Mouse (Mus musculus): ENCODE measurements around the gene Fam83b. TPM values are rescaled to one million over a fixed set of nuclear protein-coding genes. Genes with fewer than 3 reads are reported as not detected.
A peak's percentile ranks its signal among the peaks of the same experiment; 100 is the strongest.

Fam83b gene
- total RNA-seq (2014; rRNA removed; ENCODE audit: low replicate concordance) (not detected in 2 replicates), polyA plus RNA-seq (2015; fragmentation: Nextera tagmentation; extraction: Ambion mirVana) (0.04 and 0.05 TPM in 2 replicates)

DNA sequence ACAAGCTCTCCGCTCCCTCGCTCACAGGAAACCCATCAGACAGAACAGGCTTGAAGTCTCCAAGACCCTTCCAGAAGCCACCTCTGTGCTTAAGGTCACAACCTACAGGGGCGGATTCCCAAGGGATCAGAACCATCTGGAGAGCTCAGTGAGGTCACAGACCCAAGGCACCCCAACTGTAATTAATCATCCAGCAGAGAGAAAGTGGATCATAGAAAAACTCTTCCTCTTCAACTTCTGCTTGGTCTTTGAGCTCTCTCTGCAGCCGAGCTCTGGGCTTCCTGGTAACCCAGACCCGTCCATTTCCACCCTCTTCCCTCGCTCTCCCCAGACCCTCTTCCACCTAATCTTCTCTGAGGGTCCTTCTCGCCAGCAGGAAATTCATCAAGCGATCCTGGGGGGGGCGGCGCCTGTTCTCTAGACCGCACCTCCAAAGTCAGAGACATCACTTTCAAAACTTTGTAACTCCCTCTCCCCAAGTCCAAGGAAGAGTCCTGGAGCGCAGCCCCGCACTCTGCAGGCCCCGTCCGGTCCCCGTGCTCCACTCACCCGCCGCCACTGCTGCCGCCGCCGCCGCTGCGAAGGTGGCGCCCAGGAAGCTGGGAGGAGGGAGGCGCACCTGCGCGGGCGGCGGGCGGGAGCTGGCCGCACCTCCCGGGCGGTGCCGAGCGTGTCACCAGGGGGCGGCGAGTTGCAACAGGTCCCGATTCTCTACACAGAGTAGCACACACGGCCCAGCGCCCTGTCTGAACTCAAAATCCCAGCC, at the start of gene Fam83b:
Gene Fam83b, minus strand, starts transcription at position 602 of the 766 bp plus-strand sequence.
- no peak for ATAC-seq (ENCODE audit: insufficient read depth, low read depth)
- Histone ChIP-seq H3K27ac (ENCODE audit: low read depth) (no peak within 1 kb of the TSS), H3K4me3 (ENCODE audit: low read depth, low read length) (peak within 1 kb of the TSS; percentile 67), H3K4me2 (ENCODE audit: low read depth, low read length) (peak within 1 kb of the TSS; percentile 99), H3K9ac (replicated peaks; ENCODE audit: low read depth, low read length) (peak within 1 kb of the TSS; percentile 42; the same call in 1 of the 2 replicates), H3K4me1 (ENCODE audit: control insufficient read depth, insufficient read depth) (no peaks in the 10 kb centered on the region; the same call in 1 of the 2 replicates), H3K27me3 (ENCODE audit: control insufficient read depth, insufficient read depth, low read length) (no peaks in the 10 kb centered on the region), H3K9me3 (replicated peaks; ENCODE audit: control insufficient read depth, low read length) (no peaks in the 10 kb centered on the region), H3K36me3 (replicated peaks; ENCODE audit: control insufficient read depth, insufficient read depth, low read length) (no peaks in the 10 kb centered on the region)
- no peak for TF ChIP-seq CTCF (IDR thresholded peaks at IDR 0.05; ENCODE audit: low read depth)
- 4% methylated on average over 38 of the region's 40 CpGs for WGBS
- DNase-seq (ENCODE audit: low spot score) = peak; percentile 13

DNA sequence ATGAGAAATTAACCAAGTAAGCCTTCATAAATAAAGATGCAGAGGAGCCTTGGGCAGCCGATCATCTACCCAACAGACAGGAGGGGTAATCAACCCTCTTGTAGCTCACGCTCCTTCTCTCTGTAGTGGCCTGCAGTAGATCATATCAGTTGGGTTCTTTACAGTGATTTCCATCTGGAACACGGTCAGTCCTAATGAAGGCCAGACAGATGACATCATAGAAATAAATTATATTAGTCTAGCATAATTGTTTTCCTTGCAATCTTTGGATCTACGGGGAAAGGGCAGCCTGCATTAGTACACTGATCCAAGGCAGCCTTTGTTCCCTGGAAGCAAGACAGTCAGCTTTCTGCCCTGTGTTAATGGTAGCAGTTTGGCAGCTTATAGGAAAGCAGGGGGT, 47.2 kb upstream of the Fam83b start:
- 74% methylated on average over 4 of the region's 4 CpGs for whole genome bisulfite sequencing

DNA sequence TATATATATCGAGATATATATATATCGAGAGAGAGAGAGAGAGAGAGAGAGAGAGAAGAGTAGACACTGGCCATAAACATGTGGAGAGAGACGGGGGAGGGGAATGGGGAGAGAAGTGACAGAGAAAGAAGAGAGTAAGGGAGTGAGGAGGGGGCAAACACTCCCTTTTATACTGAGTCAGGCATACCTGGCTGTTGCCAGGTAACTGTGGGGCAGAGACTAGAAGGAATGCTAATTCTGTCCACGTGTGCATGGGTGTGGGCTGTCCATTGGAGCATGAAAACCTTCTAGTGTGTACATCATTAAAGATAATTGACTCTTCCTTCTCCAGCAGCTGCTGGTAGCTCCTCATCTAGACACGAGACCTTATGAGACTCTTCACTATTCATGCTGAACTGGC, 36.8 kb upstream of the Fam83b start:
- TF ChIP-seq EP300 (IDR thresholded peaks at IDR 0.05; ENCODE audit: low read depth) (no peak), CTCF (IDR thresholded peaks at IDR 0.05; ENCODE audit: low read depth) (no peak)
- DNase-seq (ENCODE audit: low spot score) (no peak), ATAC-seq (ENCODE audit: insufficient read depth, low read depth) (no peak)
- Histone ChIP-seq H3K27ac (ENCODE audit: low read depth) (no peak overlapping the region), H3K36me3 (replicated peaks; ENCODE audit: control insufficient read depth, insufficient read depth, low read length) (no peaks in the 10 kb centered on the region), H3K27me3 (ENCODE audit: control insufficient read depth, insufficient read depth, low read length) (no peaks in the 10 kb centered on the region), H3K9me3 (replicated peaks; ENCODE audit: control insufficient read depth, low read length) (no peaks in the 10 kb centered on the region), H3K4me1 (ENCODE audit: control insufficient read depth, insufficient read depth) (no peaks in the 10 kb centered on the region), H3K9ac (replicated peaks; ENCODE audit: low read depth, low read length) (no peak overlapping the region), H3K4me3 (ENCODE audit: low read depth, low read length) (no peak overlapping the region), H3K4me2 (ENCODE audit: low read depth, low read length) (no peak overlapping the region)
- WGBS = 79% methylated on average over 5 of the region's 5 CpGs

More for the DNA sequence above, 47.2 kb upstream of the Fam83b start:
- no peak overlapping the region for H3K4me2 ChIP-seq (ENCODE audit: low read depth, low read length)
- no peaks in the 10 kb centered on the region for H3K9me3 ChIP-seq (replicated peaks; ENCODE audit: control insufficient read depth, low read length)
- TF ChIP-seq EP300 (IDR thresholded peaks at IDR 0.05; ENCODE audit: low read depth) = no peak
- TF ChIP-seq CTCF (IDR thresholded peaks at IDR 0.05; ENCODE audit: low read depth) = no peak
- H3K4me3 ChIP-seq (ENCODE audit: low read depth, low read length) = no peak overlapping the region
- DNase-seq (ENCODE audit: low spot score) (no peak), ATAC-seq (ENCODE audit: insufficient read depth, low read depth) (no peak)
- no peaks in the 10 kb centered on the region for H3K36me3 ChIP-seq (replicated peaks; ENCODE audit: control insufficient read depth, insufficient read depth, low read length)
- no peaks in the 10 kb centered on the region for H3K4me1 ChIP-seq (ENCODE audit: control insufficient read depth, insufficient read depth)
- no peaks in the 10 kb centered on the region for H3K27me3 ChIP-seq (ENCODE audit: control insufficient read depth, insufficient read depth, low read length)
- H3K9ac ChIP-seq (replicated peaks; ENCODE audit: low read depth, low read length) = no peak overlapping the region
- no peak overlapping the region for H3K27ac ChIP-seq (ENCODE audit: low read depth)

DNA sequence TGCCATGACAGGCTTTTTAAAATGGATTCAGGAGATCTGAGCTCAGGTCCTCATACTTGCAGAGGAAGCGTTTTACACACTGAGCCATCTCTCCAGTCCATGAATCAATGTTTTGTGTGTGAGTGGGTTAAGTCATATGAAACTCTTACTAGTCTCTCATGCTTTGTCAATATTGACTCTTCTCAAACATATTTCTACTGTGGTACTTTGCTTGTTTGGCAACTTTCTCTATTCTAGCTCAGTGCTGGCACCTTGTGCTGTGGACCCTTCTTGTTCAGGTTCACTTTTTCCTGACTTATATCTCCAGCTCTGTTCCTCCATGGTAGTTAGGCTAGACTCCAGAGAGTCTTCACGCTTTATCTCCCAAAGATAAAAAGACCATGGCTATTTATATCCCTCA, 36.0 kb upstream of the Fam83b start:
- WGBS = 56% methylated on average over 2 of the region's 2 CpGs
- H3K36me3 ChIP-seq (replicated peaks; ENCODE audit: control insufficient read depth, insufficient read depth, low read length) = no peaks in the 10 kb centered on the region
- DNase-seq (ENCODE audit: low spot score) (no peak), ATAC-seq (ENCODE audit: insufficient read depth, low read depth) (no peak)
- TF ChIP-seq EP300 (IDR thresholded peaks at IDR 0.05; ENCODE audit: low read depth) = no peak
- TF ChIP-seq CTCF (IDR thresholded peaks at IDR 0.05; ENCODE audit: low read depth) = no peak
- H3K4me1 ChIP-seq (ENCODE audit: control insufficient read depth, insufficient read depth) = no peaks in the 10 kb centered on the region
- no peak overlapping the region for H3K4me3 ChIP-seq (ENCODE audit: low read depth, low read length)
- no peak overlapping the region for H3K9ac ChIP-seq (replicated peaks; ENCODE audit: low read depth, low read length)
- no peaks in the 10 kb centered on the region for H3K9me3 ChIP-seq (replicated peaks; ENCODE audit: control insufficient read depth, low read length)
- no peak overlapping the region for H3K27ac ChIP-seq (ENCODE audit: low read depth)
- no peaks in the 10 kb centered on the region for H3K27me3 ChIP-seq (ENCODE audit: control insufficient read depth, insufficient read depth, low read length)
- no peak overlapping the region for H3K4me2 ChIP-seq (ENCODE audit: low read depth, low read length)

DNA sequence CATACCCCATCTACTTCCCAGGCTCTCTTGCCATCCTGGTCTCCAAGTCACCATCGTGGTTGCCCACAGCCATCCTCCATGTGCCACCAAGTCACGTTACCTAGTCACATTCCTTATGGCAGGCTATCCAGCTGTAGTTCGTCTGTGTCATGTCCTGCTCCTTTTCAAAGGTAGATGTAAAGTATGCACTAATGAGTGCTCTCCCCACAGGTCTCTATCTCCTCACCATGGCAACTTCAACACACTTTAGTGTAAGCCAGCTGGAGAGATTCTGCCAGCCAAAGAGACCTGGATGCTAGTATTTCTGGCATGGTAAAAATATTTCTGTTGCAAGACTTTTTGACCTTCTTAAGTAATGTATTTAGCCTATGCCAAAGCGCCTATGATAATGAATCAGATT, 30.5 kb upstream of the Fam83b start:
- no peaks in the 10 kb centered on the region for H3K9me3 ChIP-seq (replicated peaks; ENCODE audit: control insufficient read depth, low read length)
- no peak overlapping the region for H3K4me3 ChIP-seq (ENCODE audit: low read depth, low read length)
- H3K4me2 ChIP-seq (ENCODE audit: low read depth, low read length) = no peak overlapping the region
- no peaks in the 10 kb centered on the region for H3K4me1 ChIP-seq (ENCODE audit: control insufficient read depth, insufficient read depth)
- H3K9ac ChIP-seq (replicated peaks; ENCODE audit: low read depth, low read length) = no peak overlapping the region
- TF ChIP-seq EP300 (IDR thresholded peaks at IDR 0.05; ENCODE audit: low read depth) (no peak), CTCF (IDR thresholded peaks at IDR 0.05; ENCODE audit: low read depth) (no peak)
- DNase-seq (ENCODE audit: low spot score) (no peak), ATAC-seq (ENCODE audit: insufficient read depth, low read depth) (no peak)
- WGBS = 35% methylated on average over 4 of the region's 4 CpGs
- no peaks in the 10 kb centered on the region for H3K36me3 ChIP-seq (replicated peaks; ENCODE audit: control insufficient read depth, insufficient read depth, low read length)
- no peak overlapping the region for H3K27ac ChIP-seq (ENCODE audit: low read depth)
- H3K27me3 ChIP-seq (ENCODE audit: control insufficient read depth, insufficient read depth, low read length) = no peaks in the 10 kb centered on the region

DNA sequence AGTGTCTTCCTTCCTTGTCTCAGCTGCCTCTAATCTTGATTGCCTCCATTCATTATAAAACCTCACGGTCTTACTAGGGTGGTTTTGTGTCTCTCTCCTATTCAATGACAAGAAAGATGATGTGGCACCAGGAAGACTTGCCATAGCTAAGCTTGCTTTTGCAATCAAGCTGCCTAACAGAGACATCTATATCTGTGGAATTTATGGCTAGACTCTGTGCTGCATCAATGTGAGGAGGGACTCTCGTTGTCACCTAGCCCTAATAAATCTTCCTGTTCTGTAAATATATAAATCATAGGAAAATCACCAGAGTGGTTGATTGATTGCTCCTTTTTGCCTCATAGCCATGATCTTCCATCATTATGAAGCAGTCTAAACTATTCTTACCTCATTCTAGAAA, 26.9 kb upstream of the Fam83b start:
- Histone ChIP-seq H3K4me3 (ENCODE audit: low read depth, low read length) (no peak overlapping the region), H3K9me3 (replicated peaks; ENCODE audit: control insufficient read depth, low read length) (no peaks in the 10 kb centered on the region), H3K4me1 (ENCODE audit: control insufficient read depth, insufficient read depth) (no peaks in the 10 kb centered on the region), H3K27ac (ENCODE audit: low read depth) (no peak overlapping the region), H3K9ac (replicated peaks; ENCODE audit: low read depth, low read length) (no peak overlapping the region), H3K36me3 (replicated peaks; ENCODE audit: control insufficient read depth, insufficient read depth, low read length) (no peaks in the 10 kb centered on the region), H3K27me3 (ENCODE audit: control insufficient read depth, insufficient read depth, low read length) (no peaks in the 10 kb centered on the region), H3K4me2 (ENCODE audit: low read depth, low read length) (no peak overlapping the region)
- TF ChIP-seq CTCF (IDR thresholded peaks at IDR 0.05; ENCODE audit: low read depth) (no peak), EP300 (IDR thresholded peaks at IDR 0.05; ENCODE audit: low read depth) (no peak)
- DNase-seq (ENCODE audit: low spot score) (no peak), ATAC-seq (ENCODE audit: insufficient read depth, low read depth) (no peak)
- WGBS = 52% methylated on average over 2 of the region's 2 CpGs
